Mouse (Mus musculus) myocyte (in vitro differentiated cells): ENCODE data around the gene Atp8b4.

ENCODE experiments used
- MYOD1 ChIP-seq, 3 experiments: IDR thresholded peaks; one replicate each; pipeline ENCODE4 v1.6.1; 2011; ENCODE audit warnings: control low read depth in 2 of 3, low read depth in 2 of 3, mild to moderate bottlenecking in 2 of 3, moderate library complexity in 1 of 3; ENCODE audit not compliant: insufficient read length in 2 of 3, control insufficient read depth in 1 of 3
- POLR2A ChIP-seq: IDR thresholded peaks from one replicate; pipeline ENCODE4 v1.6.1; 2011; ENCODE audit warnings: low read depth, mild to moderate bottlenecking, control low read depth, moderate library complexity; ENCODE audit not compliant: insufficient read length
- TCF12 ChIP-seq: IDR thresholded peaks from one replicate; pipeline ENCODE4 v1.6.1; 2011; ENCODE audit warnings: mild to moderate bottlenecking, control low read depth; ENCODE audit not compliant: poor library complexity, insufficient read depth, severe bottlenecking

GRCm38 (mm10) chr2:126450210-126450936 lies 50.1 kb downstream of the Atp8b4 start:
- TF ChIP-seq POLR2A (no peak), MYOD1 (IDR thresholded peaks at IDR 0.05; ENCODE audit: control insufficient read depth in 1 of 3, insufficient read length in 2 of 3, low read depth in 2 of 3) (no peak), TCF12 (no peak)
